Mouse (Mus musculus): ENCODE results near the gene Ngrn. TPM values are rescaled to one million over a fixed set of nuclear protein-coding genes. Genes with fewer than 3 reads are reported as not detected.

Ngrn gene
- 66.9 and 67.9 TPM in 2 replicates for polyA plus RNA-seq (2015; fragmentation: Nextera tagmentation; extraction: Ambion mirVana)

GRCm38 (mm10) chr7:80260625-80261371 lies at the start of gene Ngrn:
Gene Ngrn (plus strand): TSS chr7:80261215.
- peak; percentile 92 for ATAC-seq
- Histone ChIP-seq H3K27me3 (replicated peaks; ENCODE audit: control insufficient read depth, insufficient read depth, low read length) (peaks cover 23% of the 10 kb centered on the region; the same call in 1 of the 2 replicates), H3K9ac (replicated peaks; ENCODE audit: low read depth, low read length) (peak within 1 kb of the TSS; percentile 78), H3K27ac (ENCODE audit: low read length) (peak within 1 kb of the TSS; percentile 65), H3K4me1 (replicated peaks; ENCODE audit: control insufficient read depth, insufficient read depth, low read length) (peaks cover 16% of the 10 kb centered on the region), H3K36me3 (ENCODE audit: control insufficient read depth, insufficient read depth) (peaks cover 15% of the 10 kb centered on the region), H3K4me3 (replicated peaks; ENCODE audit: low read length) (peak within 1 kb of the TSS; percentile 85), H3K4me2 (ENCODE audit: low read length) (peak within 1 kb of the TSS; percentile 69), H3K9me3 (ENCODE audit: control insufficient read depth, low read length) (no peaks in the 10 kb centered on the region)
- 27% methylated on average over 40 of the region's 40 CpGs for WGBS

GRCm38 (mm10) chr7:80213604-80214003 lies 47.4 kb upstream of the Ngrn start:
- H3K4me3 ChIP-seq (replicated peaks; ENCODE audit: low read length) = no peak overlapping the region
- no peaks in the 10 kb centered on the region for H3K27me3 ChIP-seq (replicated peaks; ENCODE audit: control insufficient read depth, insufficient read depth, low read length)
- peaks cover 15% of the 10 kb centered on the region for H3K4me1 ChIP-seq (replicated peaks; ENCODE audit: control insufficient read depth, insufficient read depth, low read length)
- no peak for ATAC-seq
- no peaks in the 10 kb centered on the region for H3K9me3 ChIP-seq (ENCODE audit: control insufficient read depth, low read length)
- H3K36me3 ChIP-seq (ENCODE audit: control insufficient read depth, insufficient read depth) = peaks cover 12% of the 10 kb centered on the region
- H3K9ac ChIP-seq (replicated peaks; ENCODE audit: low read depth, low read length) = no peak overlapping the region
- WGBS = 92% methylated on average over 7 of the region's 7 CpGs
- no peak overlapping the region for H3K4me2 ChIP-seq (ENCODE audit: low read length)
- no peak overlapping the region for H3K27ac ChIP-seq (ENCODE audit: low read length)

- Histone ChIP-seq H3K9ac (replicated peaks; ENCODE audit: low read depth, low read length) (no peak overlapping the region), H3K4me1 (replicated peaks; ENCODE audit: control insufficient read depth, insufficient read depth, low read length) (peaks cover 10% of the 10 kb centered on the region), H3K4me3 (replicated peaks; ENCODE audit: low read length) (no peak overlapping the region), H3K36me3 (ENCODE audit: control insufficient read depth, insufficient read depth) (peaks cover 16% of the 10 kb centered on the region), H3K27ac (ENCODE audit: low read length) (no peak overlapping the region), H3K27me3 (replicated peaks; ENCODE audit: control insufficient read depth, insufficient read depth, low read length) (no peaks in the 10 kb centered on the region), H3K9me3 (ENCODE audit: control insufficient read depth, low read length) (no peaks in the 10 kb centered on the region), H3K4me2 (ENCODE audit: low read length) (no peak overlapping the region)
- 68% methylated on average over 8 of the region's 8 CpGs for WGBS
- ATAC-seq = no peak
Measured at GRCm38 (mm10) chr7:80214459-80214858, 46.6 kb upstream of the Ngrn start.

- H3K4me1 ChIP-seq (replicated peaks; ENCODE audit: control insufficient read depth, insufficient read depth, low read length) = peaks cover 8% of the 10 kb centered on the region
- no peaks in the 10 kb centered on the region for H3K27me3 ChIP-seq (replicated peaks; ENCODE audit: control insufficient read depth, insufficient read depth, low read length)
- 14% methylated on average over 4 of the region's 4 CpGs for WGBS
- H3K4me3 ChIP-seq (replicated peaks; ENCODE audit: low read length) = no peak overlapping the region
- peak; percentile 91 for ATAC-seq
- peak overlapping the region; percentile 80 for H3K27ac ChIP-seq (ENCODE audit: low read length)
- peak overlapping the region; percentile 49 for H3K9ac ChIP-seq (replicated peaks; ENCODE audit: low read depth, low read length)
- H3K36me3 ChIP-seq (ENCODE audit: control insufficient read depth, insufficient read depth) = peaks cover 22% of the 10 kb centered on the region
- H3K9me3 ChIP-seq (ENCODE audit: control insufficient read depth, low read length) = no peaks in the 10 kb centered on the region
- no peak overlapping the region for H3K4me2 ChIP-seq (ENCODE audit: low read length)
Measured at GRCm38 (mm10) chr7:80215398-80215797, 45.6 kb upstream of the Ngrn start.

- Histone ChIP-seq H3K36me3 (ENCODE audit: control insufficient read depth, insufficient read depth) (peaks cover 33% of the 10 kb centered on the region), H3K4me3 (replicated peaks; ENCODE audit: low read length) (no peak overlapping the region), H3K27me3 (replicated peaks; ENCODE audit: control insufficient read depth, insufficient read depth, low read length) (no peaks in the 10 kb centered on the region), H3K9me3 (ENCODE audit: control insufficient read depth, low read length) (no peaks in the 10 kb centered on the region), H3K4me1 (replicated peaks; ENCODE audit: control insufficient read depth, insufficient read depth, low read length) (peaks cover 5% of the 10 kb centered on the region), H3K9ac (replicated peaks; ENCODE audit: low read depth, low read length) (no peak overlapping the region), H3K27ac (ENCODE audit: low read length) (no peak overlapping the region), H3K4me2 (ENCODE audit: low read length) (no peak overlapping the region)
- WGBS = 79% methylated on average over 8 of the region's 8 CpGs
- no peak for ATAC-seq
Measured at GRCm38 (mm10) chr7:80216566-80216965, 44.4 kb upstream of the Ngrn start.

GRCm38 (mm10) chr7:80218666-80219065 lies 42.3 kb upstream of the Ngrn start:
- no peak overlapping the region for H3K4me3 ChIP-seq (replicated peaks; ENCODE audit: low read length)
- no peaks in the 10 kb centered on the region for H3K9me3 ChIP-seq (ENCODE audit: control insufficient read depth, low read length)
- H3K27ac ChIP-seq (ENCODE audit: low read length) = no peak overlapping the region
- no peak overlapping the region for H3K4me2 ChIP-seq (ENCODE audit: low read length)
- peaks cover 32% of the 10 kb centered on the region for H3K36me3 ChIP-seq (ENCODE audit: control insufficient read depth, insufficient read depth)
- ATAC-seq = no peak
- H3K4me1 ChIP-seq (replicated peaks; ENCODE audit: control insufficient read depth, insufficient read depth, low read length) = peaks cover 5% of the 10 kb centered on the region
- no peak overlapping the region for H3K9ac ChIP-seq (replicated peaks; ENCODE audit: low read depth, low read length)
- WGBS = 97% methylated on average over 9 of the region's 9 CpGs
- no peaks in the 10 kb centered on the region for H3K27me3 ChIP-seq (replicated peaks; ENCODE audit: control insufficient read depth, insufficient read depth, low read length)

- H3K4me1 ChIP-seq (replicated peaks; ENCODE audit: control insufficient read depth, insufficient read depth, low read length) = peaks cover under 1% of the 10 kb centered on the region
- H3K36me3 ChIP-seq (ENCODE audit: control insufficient read depth, insufficient read depth) = peaks cover 38% of the 10 kb centered on the region
- no peaks in the 10 kb centered on the region for H3K9me3 ChIP-seq (ENCODE audit: control insufficient read depth, low read length)
- H3K27ac ChIP-seq (ENCODE audit: low read length) = no peak overlapping the region
- no peak overlapping the region for H3K4me3 ChIP-seq (replicated peaks; ENCODE audit: low read length)
- no peak overlapping the region for H3K4me2 ChIP-seq (ENCODE audit: low read length)
- H3K27me3 ChIP-seq (replicated peaks; ENCODE audit: control insufficient read depth, insufficient read depth, low read length) = no peaks in the 10 kb centered on the region
- no peak for ATAC-seq
- no peak overlapping the region for H3K9ac ChIP-seq (replicated peaks; ENCODE audit: low read depth, low read length)
- 95% methylated on average over 9 of the region's 9 CpGs for WGBS
Measured at GRCm38 (mm10) chr7:80220237-80220797, 40.7 kb upstream of the Ngrn start.

- Histone ChIP-seq H3K27me3 (replicated peaks; ENCODE audit: control insufficient read depth, insufficient read depth, low read length) (no peaks in the 10 kb centered on the region), H3K4me3 (replicated peaks; ENCODE audit: low read length) (no peak overlapping the region), H3K4me2 (ENCODE audit: low read length) (no peak overlapping the region), H3K9me3 (ENCODE audit: control insufficient read depth, low read length) (no peaks in the 10 kb centered on the region), H3K9ac (replicated peaks; ENCODE audit: low read depth, low read length) (no peak overlapping the region), H3K27ac (ENCODE audit: low read length) (no peak overlapping the region), H3K4me1 (replicated peaks; ENCODE audit: control insufficient read depth, insufficient read depth, low read length) (no peaks in the 10 kb centered on the region), H3K36me3 (ENCODE audit: control insufficient read depth, insufficient read depth) (peaks cover 40% of the 10 kb centered on the region)
- no peak for ATAC-seq
- 88% methylated on average over 4 of the region's 4 CpGs for WGBS
Measured at GRCm38 (mm10) chr7:80221179-80221750, 39.8 kb upstream of the Ngrn start.

- no peaks in the 10 kb centered on the region for H3K9me3 ChIP-seq (ENCODE audit: control insufficient read depth, low read length)
- no peak overlapping the region for H3K9ac ChIP-seq (replicated peaks; ENCODE audit: low read depth, low read length)
- no peak overlapping the region for H3K4me3 ChIP-seq (replicated peaks; ENCODE audit: low read length)
- peaks cover 4% of the 10 kb centered on the region; the same call in 1 of the 2 replicates for H3K27me3 ChIP-seq (replicated peaks; ENCODE audit: control insufficient read depth, insufficient read depth, low read length)
- peaks cover 6% of the 10 kb centered on the region for H3K4me1 ChIP-seq (replicated peaks; ENCODE audit: control insufficient read depth, insufficient read depth, low read length)
- no peak overlapping the region for H3K27ac ChIP-seq (ENCODE audit: low read length)
- WGBS = 94% methylated on average over 4 of the region's 4 CpGs
- no peak for ATAC-seq
- H3K4me2 ChIP-seq (ENCODE audit: low read length) = no peak overlapping the region
- peaks cover 16% of the 10 kb centered on the region for H3K36me3 ChIP-seq (ENCODE audit: control insufficient read depth, insufficient read depth)
Measured at GRCm38 (mm10) chr7:80227065-80227464, 34.0 kb upstream of the Ngrn start.

All from forebrain, embryonic 16.5 days (tissue).